Mouse (Mus musculus) ES-E14 (cell line): ENCODE data around the gene Sec14l1. TPM values are rescaled to one million over a fixed set of nuclear protein-coding genes. Genes with fewer than 3 reads are reported as not detected.

Experiments used
- DNase-seq: peaks from one replicate; pipeline ENCODE4 v3.0.0-alpha.2; 2013; ENCODE audit warnings: low read depth, low spot score
- H3K27ac ChIP-seq: 2 replicates; pipeline ENCODE4 v1.5.1; 2012; ENCODE audit warnings: low read depth, mild to moderate bottlenecking, low read length, moderate library complexity, mixed read lengths; ENCODE audit not compliant: poor library complexity, insufficient read depth, severe bottlenecking
- H3K36me3 ChIP-seq: 2 replicates; pipeline ENCODE4 v1.6.1; 2012; ENCODE audit warnings: mild to moderate bottlenecking, low read length, moderate library complexity, mixed read lengths; ENCODE audit not compliant: control insufficient read depth, poor library complexity, insufficient read depth, severe bottlenecking
- H3K4me1 ChIP-seq, 2 experiments: fragments of 150-350 bp in 1 of 2; sonication (generic) in 1 of 2; 2 replicates each; pipeline ENCODE4 v1.6.1; 2012; ENCODE audit warnings: low read length in 2 of 2, mild to moderate bottlenecking in 1 of 2, mixed read lengths in 1 of 2; ENCODE audit not compliant: control insufficient read depth in 2 of 2, insufficient read depth in 2 of 2, poor library complexity in 1 of 2
- H3K4me3 ChIP-seq, 2 experiments: fragments of 150-350 bp in 1 of 2; sonication (generic) in 1 of 2; 2 replicates each; pipeline ENCODE4 v1.5.1; 2012; ENCODE audit warnings: low read length in 2 of 2, low read depth in 1 of 2, mild to moderate bottlenecking in 1 of 2, mixed read lengths in 1 of 2; ENCODE audit not compliant: insufficient read depth in 1 of 2, poor library complexity in 1 of 2, severe bottlenecking in 1 of 2
- H3K9ac ChIP-seq: 2 replicates; pipeline ENCODE4 v1.6.1; 2012; ENCODE audit warnings: low read depth, mild to moderate bottlenecking, low read length, mixed read lengths; ENCODE audit not compliant: poor library complexity, insufficient read depth, severe bottlenecking
- H3K9me3 ChIP-seq: fragments of 150-350 bp; sonication (generic); 2 replicates; pipeline ENCODE4 v1.6.1; 2012; ENCODE audit warnings: low read depth, mild to moderate bottlenecking, low read length; ENCODE audit not compliant: control insufficient read depth, insufficient read depth
- CHD2 ChIP-seq: IDR thresholded peaks from 2 replicates; pipeline ENCODE4 v1.6.1; 2014; ENCODE audit warnings: mild to moderate bottlenecking, low read depth, low read length, inconsistent platforms
- HCFC1 ChIP-seq: IDR thresholded peaks from 2 replicates; pipeline ENCODE4 v1.6.1; 2012; ENCODE audit warnings: low read length, inconsistent platforms, borderline replicate concordance; ENCODE audit not compliant: insufficient read depth
- MAFK ChIP-seq: IDR thresholded peaks from 2 replicates; pipeline ENCODE4 v1.6.1; 2014; ENCODE audit warnings: mild to moderate bottlenecking, low read depth, low read length, inconsistent platforms; ENCODE audit not compliant: insufficient read depth
- ZC3H11A ChIP-seq: IDR thresholded peaks from 2 replicates; pipeline ENCODE4 v1.6.1; 2012; ENCODE audit warnings: low read depth, mild to moderate bottlenecking, inconsistent platforms, low read length, borderline replicate concordance
- ZNF384 ChIP-seq: IDR thresholded peaks from 2 replicates; pipeline ENCODE4 v1.6.1; 2012; ENCODE audit warnings: low read depth, low read length, inconsistent platforms
- in situ Hi-C, 2 experiments: fragments of 600-800 bp; cut with MboI; formaldehyde crosslinking; loops; one replicate each; pipeline ENCODE4 v1.15.1; 2025; ENCODE audit warnings: low sequenced_read_pairs in 2 of 2, inconsistent platforms in 1 of 2; ENCODE audit not compliant: unreplicated experiment in 2 of 2
- total RNA-seq: library from RNA; depleted of rRNA; stranded (reverse); fragments of 300-350 nt; gene quantifications from 2 replicates; pipeline ENCODE4 v1.2.3, GENCODE M21; 2012

The Sec14l1 gene
- total RNA-seq, 1 experiment: 36.7 TPM

- Histone ChIP-seq H3K4me1 (peaks cover 7 to 22% of the 10 kb centered on the region in 2 experiments), H3K27ac (peak overlapping the region; percentile 86), H3K9ac (peak overlapping the region; percentile 91), H3K9me3 (no peaks in the 10 kb centered on the region), H3K4me3 (peak overlapping the region; percentile 85 to 86), H3K36me3 (peaks cover 37% of the 10 kb centered on the region)
- in situ Hi-C loops: loop anchor here (5.0 to 10.0 kb wide), 2 partner anchors 98 to 100 kb away; no protein-coding TSS in a partner anchor
- no peak for DNase-seq
- no peak for TF ChIP-seq ZC3H11A
- no peak for TF ChIP-seq CHD2
- TF ChIP-seq MAFK: no peak
- no peak for TF ChIP-seq HCFC1
- no peak for TF ChIP-seq ZNF384
These were observed 37.7 kb upstream of the Sec14l1 start for GRCm38 (mm10) chr11:117077227-117077626.

- in situ Hi-C loops: loop anchor here (5.0 to 10.0 kb wide), 2 partner anchors 97 to 99 kb away; no protein-coding TSS in a partner anchor
- peaks cover 37% of the 10 kb centered on the region for H3K36me3 ChIP-seq
- peak overlapping the region; percentile 85 to 86 for H3K4me3 ChIP-seq
- TF ChIP-seq CHD2 (no peak), ZNF384 (no peak), MAFK (no peak)
- H3K4me1 ChIP-seq: peaks cover 7 to 26% of the 10 kb centered on the region in 2 experiments
- peak overlapping the region; percentile 86 for H3K27ac ChIP-seq
- H3K9ac ChIP-seq: peak overlapping the region; percentile 91
- no peak for DNase-seq
- H3K9me3 ChIP-seq: no peaks in the 10 kb centered on the region
These were observed 37.1 kb upstream of the Sec14l1 start for GRCm38 (mm10) chr11:117077902-117078301.

- DNase-seq: no peak
- in situ Hi-C loops: loop anchor here (5.0 to 10.0 kb wide), 2 partner anchors 96 to 99 kb away; no protein-coding TSS in a partner anchor
- Histone ChIP-seq H3K36me3 (peaks cover 37% of the 10 kb centered on the region), H3K4me1 (peaks cover 7 to 28% of the 10 kb centered on the region in 2 experiments), H3K9me3 (no peaks in the 10 kb centered on the region), H3K4me3 (peak overlapping the region in 1 of 2 experiments; percentile 85; a peak in 1 of 4 replicates), H3K9ac (peak overlapping the region; percentile 69; the same call in 1 of the 2 replicates), H3K27ac (peak overlapping the region; percentile 86; the same call in 1 of the 2 replicates)
- TF ChIP-seq MAFK (no peak), ZC3H11A (no peak), ZNF384 (no peak)
These were observed 36.2 kb upstream of the Sec14l1 start for GRCm38 (mm10) chr11:117078637-117079240.

GRCm38 (mm10) chr11:117079651-117080190 lies 35.2 kb upstream of the Sec14l1 start:
- no peak for TF ChIP-seq CHD2
- TF ChIP-seq ZC3H11A: no peak
- TF ChIP-seq MAFK: no peak
- TF ChIP-seq ZNF384: no peak
- no peak for TF ChIP-seq HCFC1
- DNase-seq: no peak
- H3K27ac ChIP-seq: peak overlapping the region; percentile 84
- in situ Hi-C loops: loop anchor here (5.0 to 10.0 kb wide), 2 partner anchors 95 to 98 kb away; no protein-coding TSS in a partner anchor
- H3K9me3 ChIP-seq: no peaks in the 10 kb centered on the region
- peaks cover 7 to 30% of the 10 kb centered on the region in 2 experiments for H3K4me1 ChIP-seq
- peak overlapping the region in 1 of 2 experiments; percentile 85; a peak in 2 of 4 replicates for H3K4me3 ChIP-seq
- H3K36me3 ChIP-seq: peaks cover 37% of the 10 kb centered on the region
- H3K9ac ChIP-seq: peak overlapping the region; percentile 69; the same call in 1 of the 2 replicates
